Mouse (Mus musculus): ENCODE measurements around the gene Calcoco1. TPM values are rescaled to one million over a fixed set of nuclear protein-coding genes. Genes with fewer than 3 reads are reported as not detected.

Calcoco1 gene
- polyA plus RNA-seq, 2 experiments, result 54.7 to 56.6 TPM

DNA sequence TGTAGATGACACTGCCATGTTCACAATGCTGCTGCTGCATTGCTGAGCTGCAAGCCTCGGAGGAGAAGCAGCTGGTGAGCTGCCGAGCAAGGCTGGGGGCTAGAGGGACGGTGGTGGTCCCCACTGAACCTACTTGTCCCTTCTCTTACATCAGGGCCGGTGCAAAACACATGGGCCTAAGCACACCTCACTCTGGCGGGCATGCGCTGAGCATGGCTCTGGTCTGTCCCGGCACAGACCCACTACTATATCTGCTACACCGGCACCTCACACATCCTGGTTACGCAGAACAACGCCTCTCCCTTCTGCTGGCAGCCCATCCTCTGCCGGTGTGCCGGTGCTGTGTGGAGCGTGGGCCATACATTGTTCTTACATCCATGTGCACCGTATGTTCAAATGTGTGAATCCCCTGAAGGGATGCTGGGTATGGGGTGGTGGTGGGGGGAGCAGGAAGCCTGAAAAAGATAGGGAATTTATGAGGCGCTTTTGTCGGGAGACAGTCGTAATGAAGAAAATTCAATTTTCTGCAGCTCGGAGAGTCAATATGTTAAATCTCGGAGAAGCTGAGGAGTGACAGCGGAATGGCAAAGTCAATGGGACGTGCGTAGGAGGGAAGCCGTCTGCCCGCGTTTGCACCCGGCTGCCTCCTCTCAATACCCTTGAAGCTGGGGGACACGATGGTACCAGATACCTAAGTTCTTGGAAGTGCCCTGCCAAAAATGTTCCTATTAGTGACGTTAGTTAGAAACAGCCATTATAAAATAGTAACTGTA lies 12.0 kb upstream of the Calcoco1 start:
- 0 out of 2 replicates have a peak, but pooled peaks cover 2% of the 10 kb centered on the region for H3K4me1 ChIP-seq (ENCODE audit: control insufficient read depth, insufficient read depth, low read length)
- WGBS, result 82% methylated on average over 28 of the region's 28 CpGs
- ATAC-seq (ENCODE audit: low FRiP score, low read depth) (no peak), DNase-seq (ENCODE audit: low spot score) (no peak)
- H3K9me3 ChIP-seq (ENCODE audit: control insufficient read depth, low read length), result no peaks in the 10 kb centered on the region
- H3K4me2 ChIP-seq (replicated peaks; ENCODE audit: low read depth, low read length, severe bottlenecking), result no peak overlapping the region
- H3K4me3 ChIP-seq (replicated peaks; ENCODE audit: low read length), result no peak overlapping the region
- H3K27me3 ChIP-seq (ENCODE audit: control insufficient read depth, insufficient read depth, low read length), result no peaks in the 10 kb centered on the region
- H3K27ac ChIP-seq (replicated peaks; ENCODE audit: low read depth, low read length), result no peak overlapping the region
- no peak for TF ChIP-seq POLR2A (IDR thresholded peaks at IDR 0.05; ENCODE audit: borderline replicate concordance, extremely low read depth, insufficient read depth, insufficient read length)
- H3K36me3 ChIP-seq (ENCODE audit: control insufficient read depth, insufficient read depth, low read length), result no peaks in the 10 kb centered on the region
- no peak overlapping the region for H3K9ac ChIP-seq (ENCODE audit: low read depth, low read length, severe bottlenecking)

DNA sequence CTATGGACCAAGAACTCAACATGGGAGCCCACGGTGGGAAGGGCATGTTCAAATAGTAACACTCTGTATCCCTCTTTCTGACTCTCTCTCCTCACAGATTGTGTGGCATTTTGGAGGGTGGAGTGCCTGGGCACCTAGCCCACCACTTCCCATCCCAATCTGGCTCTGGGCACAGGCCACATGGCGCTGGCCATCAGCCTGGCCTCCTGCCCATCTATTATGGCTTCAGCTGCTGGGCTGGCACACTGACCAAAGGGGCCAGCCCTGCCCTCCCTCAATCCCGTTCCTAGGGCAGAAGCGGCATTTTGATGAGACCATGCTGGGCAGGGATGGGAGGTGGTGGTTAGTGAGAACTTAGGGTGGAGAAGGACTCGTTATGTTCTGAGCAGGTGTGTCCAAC lies 11.3 kb upstream of the Calcoco1 start:
- H3K4me2 ChIP-seq (replicated peaks; ENCODE audit: low read depth, low read length, severe bottlenecking), result no peak overlapping the region
- H3K4me3 ChIP-seq (replicated peaks; ENCODE audit: low read length), result no peak overlapping the region
- H3K4me1 ChIP-seq (ENCODE audit: control insufficient read depth, insufficient read depth, low read length), result 0 out of 2 replicates have a peak, but pooled peaks cover 2% of the 10 kb centered on the region
- DNase-seq (ENCODE audit: low spot score) (no peak), ATAC-seq (ENCODE audit: low FRiP score, low read depth) (no peak)
- WGBS, result 71% methylated on average over 5 of the region's 5 CpGs
- no peaks in the 10 kb centered on the region for H3K27me3 ChIP-seq (ENCODE audit: control insufficient read depth, insufficient read depth, low read length)
- no peaks in the 10 kb centered on the region for H3K9me3 ChIP-seq (ENCODE audit: control insufficient read depth, low read length)
- H3K9ac ChIP-seq (ENCODE audit: low read depth, low read length, severe bottlenecking), result no peak overlapping the region
- no peaks in the 10 kb centered on the region for H3K36me3 ChIP-seq (ENCODE audit: control insufficient read depth, insufficient read depth, low read length)
- TF ChIP-seq POLR2A (IDR thresholded peaks at IDR 0.05; ENCODE audit: borderline replicate concordance, extremely low read depth, insufficient read depth, insufficient read length), result no peak
- no peak overlapping the region for H3K27ac ChIP-seq (replicated peaks; ENCODE audit: low read depth, low read length)

DNA sequence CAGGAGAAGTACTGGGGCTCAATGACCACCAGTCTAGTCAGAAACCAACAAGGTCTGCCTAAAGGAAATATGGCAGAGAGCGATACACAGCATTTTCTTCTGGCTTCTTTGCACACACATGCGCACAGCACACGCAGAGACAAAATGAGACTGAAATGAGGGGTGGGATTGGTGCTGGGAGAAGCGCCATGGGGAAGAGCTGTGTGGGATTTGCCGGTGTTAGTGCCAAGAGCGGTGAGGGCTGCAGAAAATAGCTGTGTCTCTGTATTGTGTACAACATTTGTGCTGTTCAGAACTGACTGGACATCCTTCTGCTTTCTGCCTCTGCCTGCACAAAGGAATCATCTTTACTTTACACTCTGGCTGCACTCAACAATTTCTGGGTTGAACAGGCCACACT lies 10.4 kb upstream of the Calcoco1 start:
- H3K4me1 ChIP-seq (ENCODE audit: control insufficient read depth, insufficient read depth, low read length), result 0 out of 2 replicates have a peak, but pooled peaks cover 2% of the 10 kb centered on the region
- no peak overlapping the region for H3K9ac ChIP-seq (ENCODE audit: low read depth, low read length, severe bottlenecking)
- WGBS, result 85% methylated on average over 6 of the region's 6 CpGs
- H3K27me3 ChIP-seq (ENCODE audit: control insufficient read depth, insufficient read depth, low read length), result no peaks in the 10 kb centered on the region
- DNase-seq (ENCODE audit: low spot score), result no peak
- H3K4me3 ChIP-seq (replicated peaks; ENCODE audit: low read length), result no peak overlapping the region
- no peaks in the 10 kb centered on the region for H3K36me3 ChIP-seq (ENCODE audit: control insufficient read depth, insufficient read depth, low read length)
- ATAC-seq (ENCODE audit: low FRiP score, low read depth), result no peak
- no peaks in the 10 kb centered on the region for H3K9me3 ChIP-seq (ENCODE audit: control insufficient read depth, low read length)
- no peak overlapping the region for H3K4me2 ChIP-seq (replicated peaks; ENCODE audit: low read depth, low read length, severe bottlenecking)
- TF ChIP-seq POLR2A (IDR thresholded peaks at IDR 0.05; ENCODE audit: borderline replicate concordance, extremely low read depth, insufficient read depth, insufficient read length), result no peak
- H3K27ac ChIP-seq (replicated peaks; ENCODE audit: low read depth, low read length), result no peak overlapping the region

DNA sequence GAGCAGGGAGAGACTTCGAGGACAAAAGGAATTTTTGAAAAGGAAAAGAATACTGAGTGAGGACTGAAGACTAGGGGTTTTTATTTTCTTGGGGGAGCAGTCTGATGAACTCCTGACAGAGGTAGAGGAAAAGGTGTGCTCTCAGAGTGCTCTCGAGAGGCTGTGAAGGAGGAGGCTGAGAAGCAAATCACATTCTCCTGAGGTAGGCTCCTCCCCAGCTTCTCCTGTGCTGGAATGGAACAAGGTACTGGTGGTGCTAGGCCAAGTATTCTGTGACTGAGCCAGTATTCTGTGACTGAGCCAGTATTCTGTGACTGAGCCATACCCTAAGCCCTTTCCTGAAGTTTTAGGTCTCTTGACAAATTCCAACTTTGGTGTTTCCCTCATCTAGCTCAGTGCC lies 6.0 kb upstream of the Calcoco1 start:
- no peak overlapping the region for H3K27ac ChIP-seq (replicated peaks; ENCODE audit: low read depth, low read length)
- 70% methylated on average over 2 of the region's 2 CpGs for WGBS
- no peak for TF ChIP-seq POLR2A (IDR thresholded peaks at IDR 0.05; ENCODE audit: borderline replicate concordance, extremely low read depth, insufficient read depth, insufficient read length)
- no peaks in the 10 kb centered on the region; the same call in 1 of the 2 replicates for H3K4me1 ChIP-seq (ENCODE audit: control insufficient read depth, insufficient read depth, low read length)
- no peaks in the 10 kb centered on the region for H3K9me3 ChIP-seq (ENCODE audit: control insufficient read depth, low read length)
- no peak overlapping the region for H3K9ac ChIP-seq (ENCODE audit: low read depth, low read length, severe bottlenecking)
- H3K4me3 ChIP-seq (replicated peaks; ENCODE audit: low read length), result no peak overlapping the region
- H3K4me2 ChIP-seq (replicated peaks; ENCODE audit: low read depth, low read length, severe bottlenecking), result no peak overlapping the region
- H3K36me3 ChIP-seq (ENCODE audit: control insufficient read depth, insufficient read depth, low read length), result no peaks in the 10 kb centered on the region
- ATAC-seq (ENCODE audit: low FRiP score, low read depth) (no peak), DNase-seq (ENCODE audit: low spot score) (no peak)
- no peaks in the 10 kb centered on the region for H3K27me3 ChIP-seq (ENCODE audit: control insufficient read depth, insufficient read depth, low read length)

GRCm38 (mm10) chr15:102723358-102724135 lies 1.6 kb upstream of the Calcoco1 start:
- H3K4me1 ChIP-seq (ENCODE audit: control insufficient read depth, insufficient read depth, low read length), result peaks cover 14% of the 10 kb centered on the region
- peaks cover 4% of the 10 kb centered on the region for H3K36me3 ChIP-seq (ENCODE audit: control insufficient read depth, insufficient read depth, low read length)
- H3K27me3 ChIP-seq (ENCODE audit: control insufficient read depth, insufficient read depth, low read length), result no peaks in the 10 kb centered on the region
- H3K9ac ChIP-seq (ENCODE audit: low read depth, low read length, severe bottlenecking), result no peak overlapping the region
- TF ChIP-seq POLR2A (IDR thresholded peaks at IDR 0.05; ENCODE audit: borderline replicate concordance, extremely low read depth, insufficient read depth, insufficient read length), result no peak
- no peak overlapping the region for H3K4me3 ChIP-seq (replicated peaks; ENCODE audit: low read length)
- H3K9me3 ChIP-seq (ENCODE audit: control insufficient read depth, low read length), result no peaks in the 10 kb centered on the region
- DNase-seq (ENCODE audit: low spot score) (no peak), ATAC-seq (ENCODE audit: low FRiP score, low read depth) (no peak)
- H3K27ac ChIP-seq (replicated peaks; ENCODE audit: low read depth, low read length), result no peak overlapping the region
- WGBS, result 75% methylated on average over 10 of the region's 10 CpGs
- no peak overlapping the region for H3K4me2 ChIP-seq (replicated peaks; ENCODE audit: low read depth, low read length, severe bottlenecking)
